Mouse (Mus musculus) CH12.LX (cell line): ENCODE measurements around the gene Pex14. TPM values are rescaled to one million over a fixed set of nuclear protein-coding genes. Genes with fewer than 3 reads are reported as not detected.

Source experiments
- DNase-seq: peaks from one replicate; pipeline ENCODE4 v3.0.0-alpha.2; 2013; ENCODE audit errors: extremely low read depth
- H3K27ac ChIP-seq: 2 replicates; pipeline ENCODE4 v1.5.1; 2012; ENCODE audit warnings: low read depth, mild to moderate bottlenecking, control low read depth, moderate library complexity; ENCODE audit not compliant: insufficient read depth
- H3K27me3 ChIP-seq: replicated peaks from 2 replicates; pipeline ENCODE3; 2012; ENCODE audit warnings: inconsistent platforms
- H3K36me3 ChIP-seq, 2 experiments: replicated peaks in 1 of 2; 2 replicates each; pipeline versions ENCODE3 to v1.6.1; 2012; ENCODE audit warnings: inconsistent platforms in 1 of 2, low read length in 1 of 2, mild to moderate bottlenecking in 1 of 2, mixed read lengths in 1 of 2, moderate library complexity in 1 of 2; ENCODE audit not compliant: control insufficient read depth in 1 of 2, insufficient read depth in 1 of 2
- H3K4me1 ChIP-seq, 2 experiments: 2 replicates each; pipeline ENCODE4 v1.6.1; 2012; ENCODE audit warnings: inconsistent platforms in 1 of 2, moderate library complexity in 1 of 2; ENCODE audit not compliant: insufficient read depth in 2 of 2, control insufficient read depth in 1 of 2
- H3K4me2 ChIP-seq: 2 replicates; pipeline ENCODE4 v1.6.1; 2012; ENCODE audit warnings: low read depth, mild to moderate bottlenecking, control low read depth; ENCODE audit not compliant: poor library complexity, insufficient read depth, severe bottlenecking
- H3K4me3 ChIP-seq, 3 experiments: fragments of 150-350 bp in 1 of 3; sonication (generic) in 1 of 3; replicated peaks in 1 of 3; 2 replicates each; pipeline versions ENCODE3 to v1.5.1; 2011 to 2012; ENCODE audit warnings: low read depth in 2 of 3, low read length in 2 of 3, mild to moderate bottlenecking in 2 of 3, moderate library complexity in 2 of 3, control low read depth in 1 of 3, improper control_type of control experiment in 1 of 3, inconsistent platforms in 1 of 3, mixed read lengths in 1 of 3; ENCODE audit not compliant: poor library complexity in 1 of 3
- H3K79me2 ChIP-seq: replicated peaks from 2 replicates; pipeline ENCODE4 v1.6.1; 2012; ENCODE audit warnings: mild to moderate bottlenecking, moderate library complexity; ENCODE audit not compliant: control insufficient read depth, poor library complexity, insufficient read depth, severe bottlenecking; ENCODE audit errors: extremely low read depth
- H3K9ac ChIP-seq: 2 replicates; pipeline ENCODE4 v1.6.1; 2012; ENCODE audit warnings: low read depth, mild to moderate bottlenecking, control low read depth, moderate library complexity; ENCODE audit not compliant: insufficient read depth
- H3K9me3 ChIP-seq: replicated peaks from 2 replicates; pipeline ENCODE3; 2012; ENCODE audit warnings: low read length, inconsistent platforms, mixed read lengths
- BHLHE40 ChIP-seq: IDR thresholded peaks from 2 replicates; pipeline ENCODE4 v1.6.1; 2011; ENCODE audit warnings: mild to moderate bottlenecking, low read depth, low read length, improper control_type of control experiment
- CHD2 ChIP-seq: IDR thresholded peaks from 2 replicates; pipeline ENCODE4 v1.6.1; 2011; ENCODE audit warnings: low read length, improper control_type of control experiment
- E2F4 ChIP-seq: IDR thresholded peaks from 2 replicates; pipeline ENCODE4 v1.6.1; 2011; ENCODE audit warnings: low read depth, low read length, improper control_type of control experiment; ENCODE audit not compliant: insufficient replicate concordance
- ELF1 ChIP-seq: IDR thresholded peaks from 2 replicates; pipeline ENCODE4 v1.6.1; 2014; ENCODE audit warnings: low read depth, mild to moderate bottlenecking, inconsistent platforms, low read length, improper control_type of control experiment
- EP300 ChIP-seq: IDR thresholded peaks from 2 replicates; pipeline ENCODE4 v1.6.1; 2011; ENCODE audit warnings: low read length, improper control_type of control experiment
- ETS1 ChIP-seq: conservative IDR thresholded peaks from 2 replicates; pipeline ENCODE4 v1.6.1; 2012; ENCODE audit warnings: low read depth, mild to moderate bottlenecking, inconsistent platforms, low read length, improper control_type of control experiment, moderate library complexity
- GABPA ChIP-seq: IDR thresholded peaks from 2 replicates; pipeline ENCODE4 v1.6.1; 2012; ENCODE audit warnings: low read depth, low read length, improper control_type of control experiment, inconsistent platforms; ENCODE audit not compliant: insufficient replicate concordance
- HCFC1 ChIP-seq: IDR thresholded peaks from 2 replicates; pipeline ENCODE4 v1.6.1; 2012; ENCODE audit warnings: low read depth, mild to moderate bottlenecking, inconsistent platforms, low read length, improper control_type of control experiment
- IRF4 ChIP-seq: IDR thresholded peaks from 2 replicates; pipeline ENCODE4 v1.6.1; 2014; ENCODE audit warnings: low read depth, mild to moderate bottlenecking, inconsistent platforms, low read length, improper control_type of control experiment
- JUN ChIP-seq: IDR thresholded peaks from 2 replicates; pipeline ENCODE4 v1.6.1; 2011; ENCODE audit warnings: low read depth, mild to moderate bottlenecking, low read length, improper control_type of control experiment, moderate library complexity; ENCODE audit not compliant: insufficient read depth
- JUND ChIP-seq: conservative IDR thresholded peaks from 2 replicates; pipeline ENCODE4 v1.6.1; 2011; ENCODE audit warnings: low read depth, low read length, improper control_type of control experiment
- KAT2A ChIP-seq: IDR thresholded peaks from 2 replicates; pipeline ENCODE4 v1.6.1; 2012; ENCODE audit warnings: low read length, improper control_type of control experiment, inconsistent platforms; ENCODE audit not compliant: insufficient replicate concordance
- MAX ChIP-seq: IDR thresholded peaks from 2 replicates; pipeline ENCODE4 v1.6.1; 2011; ENCODE audit warnings: low read length, improper control_type of control experiment
- MAZ ChIP-seq: IDR thresholded peaks from 2 replicates; pipeline ENCODE4 v1.6.1; 2012; ENCODE audit warnings: low read depth, mild to moderate bottlenecking, inconsistent platforms, low read length, improper control_type of control experiment, moderate library complexity
- MEF2A ChIP-seq: IDR thresholded peaks from 2 replicates; pipeline ENCODE4 v1.6.1; 2014; ENCODE audit warnings: low read depth, mild to moderate bottlenecking, inconsistent platforms, low read length, improper control_type of control experiment, borderline replicate concordance
- MXI1 ChIP-seq: IDR thresholded peaks from 2 replicates; pipeline ENCODE4 v1.6.1; 2011; ENCODE audit warnings: mild to moderate bottlenecking, low read depth, low read length, improper control_type of control experiment
- MYC ChIP-seq: IDR thresholded peaks from 2 replicates; pipeline ENCODE4 v1.6.1; 2011; ENCODE audit warnings: low read depth, mild to moderate bottlenecking, improper control_type of control experiment, low read length
- NELFE ChIP-seq: IDR thresholded peaks from 2 replicates; pipeline ENCODE4 v1.6.1; 2011; ENCODE audit warnings: low read depth, low read length, improper control_type of control experiment
- NRF1 ChIP-seq: IDR thresholded peaks from 2 replicates; pipeline ENCODE4 v1.6.1; 2014; ENCODE audit warnings: low read depth, mild to moderate bottlenecking, inconsistent platforms, low read length, improper control_type of control experiment, moderate library complexity
- POLR2A ChIP-seq: IDR thresholded peaks from 2 replicates; pipeline ENCODE4 v1.6.1; 2011; ENCODE audit warnings: low read depth, mild to moderate bottlenecking, improper control_type of control experiment, low read length
- RAD21 ChIP-seq: IDR thresholded peaks from 2 replicates; pipeline ENCODE4 v1.6.1; 2011; ENCODE audit warnings: low read depth, mild to moderate bottlenecking, low read length, improper control_type of control experiment, moderate library complexity
- RCOR1 ChIP-seq: conservative IDR thresholded peaks from 2 replicates; pipeline ENCODE4 v1.6.1; 2012; ENCODE audit warnings: low read depth, mild to moderate bottlenecking, inconsistent platforms, low read length, improper control_type of control experiment
- SIN3A ChIP-seq: IDR thresholded peaks from 2 replicates; pipeline ENCODE4 v1.6.1; 2012; ENCODE audit warnings: low read length, improper control_type of control experiment, inconsistent platforms
- SMC3 ChIP-seq: IDR thresholded peaks from 2 replicates; pipeline ENCODE4 v1.6.1; 2011; ENCODE audit warnings: low read depth, low read length, improper control_type of control experiment
- TBP ChIP-seq: conservative IDR thresholded peaks from 2 replicates; pipeline ENCODE4 v1.6.1; 2011; ENCODE audit warnings: low read depth, low read length, improper control_type of control experiment
- TCF12 ChIP-seq: IDR thresholded peaks from 2 replicates; pipeline ENCODE4 v1.6.1; 2014; ENCODE audit warnings: low read depth, mild to moderate bottlenecking, inconsistent platforms, low read length, improper control_type of control experiment
- UBTF ChIP-seq: IDR thresholded peaks from 2 replicates; pipeline ENCODE4 v1.6.1; 2012; ENCODE audit warnings: low read depth, mild to moderate bottlenecking, inconsistent platforms, low read length, improper control_type of control experiment, moderate library complexity
- USF1 ChIP-seq: IDR thresholded peaks from 2 replicates; pipeline ENCODE4 v1.6.1; 2014; ENCODE audit warnings: low read depth, mild to moderate bottlenecking, inconsistent platforms, low read length, improper control_type of control experiment
- USF2 ChIP-seq: conservative IDR thresholded peaks from 2 replicates; pipeline ENCODE4 v1.6.1; 2011; ENCODE audit warnings: low read depth, low read length, improper control_type of control experiment
- dilution Hi-C: fragments of 300-500 bp; cut with MboI; formaldehyde crosslinking; loops from 2 replicates; pipeline ENCODE4 v1.14.3; 2020; ENCODE audit warnings: low sequenced_read_pairs; ENCODE audit not compliant: extremely low pct_unique_long_range_greater_than_20kb, extremely low pct_ligation_motif_present
- in situ Hi-C: fragments of 300-500 bp; cut with MboI; formaldehyde crosslinking; loops from 3 replicates; pipeline ENCODE4 v1.14.3; 2019; ENCODE audit warnings: low sequenced_read_pairs, low pct_ligation_motif_present, low pct_unique_long_range_greater_than_20kb, mixed read lengths
- polyA plus RNA-seq: library from polyadenylated mRNA; unstranded; fragments of >175 nt; gene quantifications from 2 replicates; pipeline ENCODE4 v1.2.1, GENCODE M21; 2012; ENCODE audit warnings: low read depth; ENCODE audit not compliant: insufficient read length
- total RNA-seq, 2 experiments: library from RNA; depleted of rRNA; stranded (reverse); fragments of 300-350 nt in 1 of 2; fragments of >200 nt in 1 of 2; gene quantifications; 2 replicates each; pipeline ENCODE4 v1.2.3; 2012 to 2014

The Pex14 gene
- total RNA-seq (2012; rRNA removed) (48.5 and 51.3 TPM in 2 replicates), total RNA-seq (2014; rRNA removed) (60.3 and 63.6 TPM in 2 replicates), polyA plus RNA-seq (59.2 and 67.7 TPM in 2 replicates)

DNA sequence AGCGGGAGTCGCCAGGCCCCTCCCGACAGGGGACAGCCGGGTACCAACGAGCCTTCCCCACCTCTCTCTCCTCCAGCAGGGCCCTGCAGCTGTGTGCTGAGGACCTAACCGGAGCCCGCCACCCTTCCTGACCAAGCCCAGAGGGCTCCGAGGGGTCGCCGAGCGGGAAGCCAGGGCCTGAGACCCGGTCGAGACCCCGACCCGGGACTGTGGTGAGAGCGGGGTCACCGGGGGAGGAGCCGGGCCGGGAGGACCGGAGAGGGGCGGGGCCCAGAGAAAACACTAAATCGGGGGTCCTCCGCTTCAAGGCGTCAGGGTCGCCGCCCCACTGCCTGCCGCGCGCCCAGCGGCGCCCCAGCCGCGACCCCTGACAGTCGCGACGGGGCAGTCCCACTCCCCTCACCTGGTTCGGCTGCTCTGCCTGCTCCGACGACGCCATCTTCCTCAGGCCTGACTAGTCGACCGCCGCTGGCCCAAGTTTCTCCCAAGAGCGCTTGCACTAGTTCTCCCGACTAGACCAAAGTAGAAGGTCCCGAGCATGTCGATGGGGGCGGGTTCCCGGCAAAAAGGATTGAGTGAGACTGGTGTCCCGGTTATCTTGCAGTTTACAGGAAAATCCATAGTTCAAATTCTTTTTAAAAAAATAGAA, at the start of gene Pex14:
Pex14 (minus strand) TSS at position 508 of the 649 bp plus-strand sequence.
- H3K36me3 ChIP-seq = peaks cover 0 to 14% of the 10 kb centered on the region in 2 experiments
- peak; percentile 90 for DNase-seq
- dilution Hi-C loops = no loop called here

GRCm38 (mm10) chr4:149149196-149149595, 49.5 kb upstream of the Pex14 start:
- Histone ChIP-seq H3K4me3 (no peak overlapping the region), H3K27ac (no peak overlapping the region)
- TF ChIP-seq POLR2A (no peak), MYC (no peak), GABPA (no peak), JUND (no peak), MEF2A (no peak), UBTF (no peak), MXI1 (no peak), RAD21 (no peak), BHLHE40 (no peak), ETS1 (no peak), MAX (no peak), NELFE (no peak), USF1 (no peak), KAT2A (no peak)
- TF ChIP-seq, all 38 proteins: peak for 0
- no peaks in the 10 kb centered on the region for H3K79me2 ChIP-seq
- H3K27me3 ChIP-seq = no peaks in the 10 kb centered on the region
- DNase-seq = no peak
- no peak overlapping the region for H3K4me2 ChIP-seq
- peaks cover 47 to 53% of the 10 kb centered on the region in 2 experiments for H3K36me3 ChIP-seq
- no peak overlapping the region for H3K9ac ChIP-seq
- H3K4me1 ChIP-seq = peaks cover 4 to 17% of the 10 kb centered on the region in 2 experiments; a peak in 3 of 4 replicates
- peaks cover 2% of the 10 kb centered on the region for H3K9me3 ChIP-seq
- in situ Hi-C loops = loop anchor here (10.0 kb wide), 1 partner anchor 176 kb away; no protein-coding TSS in a partner anchor
- dilution Hi-C loops = no loop called here

More for the DNA sequence above, at the start of gene Pex14:
- in situ Hi-C loops = no loop called here
- no peaks in the 10 kb centered on the region for H3K27me3 ChIP-seq
- peaks cover 6 to 21% of the 10 kb centered on the region in 2 experiments; a peak in 3 of 4 replicates for H3K4me1 ChIP-seq
- peak within 1 kb of the TSS; percentile 73 for H3K4me2 ChIP-seq
- H3K9ac ChIP-seq = peak within 1 kb of the TSS; percentile 70
- peak within 1 kb of the TSS; percentile 91 to 99 (median 99) for H3K4me3 ChIP-seq
- no peak for TF ChIP-seq SMC3
- peak; percentile 94 for TF ChIP-seq TCF12
- no peak for TF ChIP-seq RCOR1
- peak; percentile 71 for TF ChIP-seq NRF1
- TF ChIP-seq IRF4 = peak; percentile 87
- peak; percentile 52; the same call in 1 of the 2 replicates for TF ChIP-seq GABPA
- peak; percentile 92; the same call in 1 of the 2 replicates for TF ChIP-seq KAT2A
- TF ChIP-seq CHD2 = peak; percentile 89
- peak; percentile 62; the same call in 1 of the 2 replicates for TF ChIP-seq MAZ
- TF ChIP-seq BHLHE40 = peak; percentile 4; the same call in 1 of the 2 replicates
- TF ChIP-seq E2F4 = no peak; the same call in 1 of the 2 replicates
- TF ChIP-seq SIN3A = peak; percentile 97
- no peak for TF ChIP-seq JUN
- no peak for TF ChIP-seq USF2
- peak; percentile 70; the same call in 1 of the 2 replicates for TF ChIP-seq MEF2A
- TF ChIP-seq MAX = no peak
- TF ChIP-seq ELF1 = peak; percentile 68; the same call in 1 of the 2 replicates
- no peak for TF ChIP-seq EP300
- peak; percentile 65 for TF ChIP-seq NELFE
- peak; percentile 53; the same call in 1 of the 2 replicates for TF ChIP-seq MYC
- no peak; the same call in 1 of the 2 replicates for TF ChIP-seq UBTF
- no peak for TF ChIP-seq ETS1
- TF ChIP-seq MXI1 = peak; percentile 53; the same call in 1 of the 2 replicates
- peak; percentile 97 for TF ChIP-seq HCFC1
- TF ChIP-seq TBP = peak; percentile 79
- peaks cover 36% of the 10 kb centered on the region for H3K79me2 ChIP-seq
- H3K9me3 ChIP-seq = no peaks in the 10 kb centered on the region
- H3K27ac ChIP-seq = no peak within 1 kb of the TSS
